Mouse (Mus musculus) 3134 (cell line): ENCODE measurements around the gene AA986860.
A peak's percentile ranks its signal among the peaks of the same experiment; 100 is the strongest.

Source experiments
- DNase-seq: peaks from one replicate; pipeline ENCODE4 v3.0.0-alpha.2; 2011; ENCODE audit warnings: low spot score; ENCODE audit not compliant: insufficient read length; ENCODE audit errors: extremely low read depth

The AA986860 gene

GRCm38 (mm10) chr1:130731741-130732337 is at the start of gene AA986860:
AA986860 (plus strand) TSS chr1:130731976.
- no peak for DNase-seq

GRCm38 (mm10) chr1:130683905-130684304 is 47.9 kb upstream of the AA986860 start:
- no peak for DNase-seq

- no peak for DNase-seq
Measured at GRCm38 (mm10) chr1:130698601-130699000, 33.2 kb upstream of the AA986860 start.

- DNase-seq, result no peak
Measured at GRCm38 (mm10) chr1:130699937-130700633, 31.7 kb upstream of the AA986860 start.

GRCm38 (mm10) chr1:130701976-130702375 is 29.8 kb upstream of the AA986860 start:
- DNase-seq, result no peak

- DNase-seq, result no peak
Measured at GRCm38 (mm10) chr1:130703613-130704012, 28.2 kb upstream of the AA986860 start.

GRCm38 (mm10) chr1:130710283-130711080 is 21.3 kb upstream of the AA986860 start:
- DNase-seq, result no peak

GRCm38 (mm10) chr1:130714046-130714445 is 17.7 kb upstream of the AA986860 start:
- no peak for DNase-seq

GRCm38 (mm10) chr1:130715561-130716217 is 16.1 kb upstream of the AA986860 start, which contains the start of gene Gm29427:
Gm29427 (minus strand) TSS chr1:130715799.
- peak; percentile 97 for DNase-seq

- no peak for DNase-seq
Measured at GRCm38 (mm10) chr1:130716218-130716512, 15.6 kb upstream of the AA986860 start.

GRCm38 (mm10) chr1:130716513-130717290 is 15.1 kb upstream of the AA986860 start:
- peak; percentile 90 for DNase-seq

- DNase-seq, result peak; percentile 92
Measured at GRCm38 (mm10) chr1:130717291-130717871, 14.4 kb upstream of the AA986860 start, which contains the start of gene Yod1. Yod1 (plus strand) TSS chr1:130717327.

- DNase-seq, result no peak
Measured at GRCm38 (mm10) chr1:130724206-130724605, 7.6 kb upstream of the AA986860 start.

GRCm38 (mm10) chr1:130726396-130726795 is 5.4 kb upstream of the AA986860 start:
- DNase-seq, result no peak

- DNase-seq, result no peak
Measured at GRCm38 (mm10) chr1:130728070-130728469, 3.7 kb upstream of the AA986860 start.

- DNase-seq, result no peak
Measured at GRCm38 (mm10) chr1:130728708-130729107, 3.1 kb upstream of the AA986860 start.

GRCm38 (mm10) chr1:130729153-130729552 is 2.6 kb upstream of the AA986860 start, which contains the start of gene Pfkfb2:
Pfkfb2 (minus strand) TSS chr1:130729253.
- DNase-seq, result no peak

GRCm38 (mm10) chr1:130732706-130733658 is 1.2 kb downstream of the AA986860 start:
- DNase-seq, result no peak

GRCm38 (mm10) chr1:130733671-130734070 is 1.9 kb downstream of the AA986860 start:
- peak; percentile 53 for DNase-seq
